Mouse (Mus musculus) megakaryocyte, embryonic 14.5 days (primary cell): Measurements from ENCODE around the gene Myom1.

Source experiments
- FLI1 ChIP-seq: IDR thresholded peaks from 2 replicates; pipeline ENCODE4 v1.6.1; 2012; ENCODE audit warnings: low read length, inconsistent platforms, mixed read lengths
- GATA1 ChIP-seq: IDR thresholded peaks from 3 replicates; pipeline ENCODE4 v1.6.1; 2012; ENCODE audit warnings: mixed read lengths, low read length, inconsistent platforms, borderline replicate concordance

GRCm38 (mm10) chr17:71011931-71012662, 9.7 kb downstream of the Myom1 start:
- TF ChIP-seq GATA1 (no peak), FLI1 (no peak)
